Mouse (Mus musculus): ENCODE data around the gene Tex2.

- TF ChIP-seq POLR2A (IDR thresholded peaks at IDR 0.05; ENCODE audit: insufficient read depth, low read depth, low read length) (no peak), CTCF (IDR thresholded peaks at IDR 0.05; ENCODE audit: insufficient read depth, low read depth, low read length) (no peak)
Measured at GRCm38 (mm10) chr11:106514446-106514845, 98.8 kb downstream of the Tex2 start.

Measured in olfactory bulb, adult 2 months (tissue).